Mouse (Mus musculus) C2C12 (cell line): ENCODE results near the gene Clec4a4.

Experiments used
- CEBPB ChIP-seq: IDR thresholded peaks from one replicate; pipeline ENCODE4 v1.6.1; 2011; ENCODE audit warnings: low read depth, mild to moderate bottlenecking, control low read depth, moderate library complexity
- CTCF ChIP-seq: IDR thresholded peaks from one replicate; pipeline ENCODE4 v1.5.1; 2011; ENCODE audit not compliant: control insufficient read depth, insufficient read depth, insufficient read length
- FOSL1 ChIP-seq: IDR thresholded peaks from one replicate; pipeline ENCODE4 v1.8.0; 2011; ENCODE audit warnings: mild to moderate bottlenecking, low read length; ENCODE audit not compliant: poor library complexity, insufficient read depth, severe bottlenecking
- MAX ChIP-seq: IDR thresholded peaks from one replicate; pipeline ENCODE4 v1.6.1; 2011; ENCODE audit warnings: mild to moderate bottlenecking, control low read depth
- MYOD1 ChIP-seq: IDR thresholded peaks from one replicate; pipeline ENCODE4 v1.6.1; 2011; ENCODE audit warnings: low read depth; ENCODE audit not compliant: control insufficient read depth, insufficient read length
- USF1 ChIP-seq: IDR thresholded peaks from one replicate; pipeline ENCODE4 v1.6.1; 2011; ENCODE audit warnings: low read depth, mild to moderate bottlenecking, control low read depth, moderate library complexity

DNA sequence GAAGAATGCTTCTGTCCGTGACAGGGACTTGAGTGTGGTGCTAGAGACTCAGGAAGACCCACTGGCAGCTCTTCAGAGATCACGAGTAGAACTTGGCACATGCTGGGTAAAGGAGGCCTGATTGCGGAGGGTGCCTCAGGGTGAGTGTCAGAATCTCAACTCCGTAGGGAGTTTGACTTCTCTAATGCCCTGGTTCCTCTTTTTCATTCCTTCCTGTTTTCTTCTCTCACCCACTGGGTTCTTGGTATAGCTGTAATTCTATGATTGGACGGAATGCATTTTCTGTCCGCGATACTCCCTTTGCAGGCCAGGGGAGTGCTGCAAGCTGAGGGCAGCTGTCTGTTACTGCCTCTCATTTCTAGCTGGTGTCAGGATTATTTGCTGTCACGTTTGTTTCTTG is 37.8 kb upstream of the Clec4a4 start, which contains the start of gene Clec4a3:
- TF ChIP-seq CTCF: no peak
- no peak for TF ChIP-seq MAX
- TF ChIP-seq FOSL1: no peak
- no peak for TF ChIP-seq CEBPB
- no peak for TF ChIP-seq USF1
- TF ChIP-seq MYOD1: no peak
